ENCODE assay signal across 25 mouse cellular contexts in genomic region chr15:30986890-30987289, GRCm38 (mm10).
A peak's percentile ranks its signal among the peaks of the same experiment; 100 is the strongest.
DNase-seq lines count a peak whose midpoint lies in the region; ATAC-seq and TF ChIP-seq lines count a peak whose summit lies in the region.
"Had no signal": no experiment of that assay in that cellular context is flagged by ENCODE, and none has a peak within 500 bp of the region (broad histone marks: within the 10 kb centered on the region; RNA-seq: fewer than 3 reads in every experiment).

No protein-coding gene starts in this region.

- peak; percentile 62 for DNase-seq in lung, postnatal 0 days (ENCODE audit: low spot score)
- no peak for DNase-seq in lung, postnatal 4 days
- peak; percentile 9 for DNase-seq in adipocyte (ENCODE audit: low spot score)
- peak; percentile 36 for DNase-seq in heart, postnatal 0 days (ENCODE audit: low spot score)
- DNase-seq in embryo, embryonic 10 days (ENCODE audit: low spot score), result no peak
- no peak for DNase-seq in adrenal gland, adult 18-20 months (ENCODE audit: low spot score in 2 of 2)
- DNase-seq: adrenal gland, postnatal 25 days; cerebellum, adult 11-12 months; cerebellum, postnatal 10 days; forebrain, postnatal 0 days; gastrocnemius, postnatal 14 days; kidney, adult 11 months; kidney, postnatal 14 days; layer of hippocampus, adult 9-11 months; left cerebral cortex, postnatal 4 days; lung, adult 18-20 months; right cerebral cortex, postnatal 25 days had no signal

- H3K9ac ChIP-seq in lung, postnatal 0 days (replicated peaks; ENCODE audit: low read depth), result no peak overlapping the region
- H3K9ac ChIP-seq in heart, postnatal 0 days (replicated peaks; ENCODE audit: low read depth, low read length), result no peak overlapping the region
- H3K9ac ChIP-seq: forebrain, postnatal 0 days; hindbrain, embryonic 14.5 days; liver, embryonic 12.5 days; stomach, embryonic 15.5 days had no signal

- no peak overlapping the region for H3K4me2 ChIP-seq in lung, postnatal 0 days (replicated peaks; ENCODE audit: low read depth, low read length)
- H3K4me2 ChIP-seq in heart, postnatal 0 days (ENCODE audit: low read depth, low read length), result no peak overlapping the region
- H3K4me2 ChIP-seq: hindbrain, embryonic 14.5 days; liver, embryonic 12.5 days; midbrain, embryonic 11.5 days; stomach, embryonic 15.5 days had no signal

- TF ChIP-seq CTCF in lung, postnatal 0 days (IDR thresholded peaks at IDR 0.05), result no peak
- TF ChIP-seq CTCF in heart, postnatal 0 days (IDR thresholded peaks at IDR 0.05; ENCODE audit: low read depth), result no peak

- 83% methylated on average over 2 of the region's 2 CpGs for WGBS in lung, postnatal 0 days
- WGBS in heart, postnatal 0 days, result 74% methylated on average over 2 of the region's 2 CpGs

- H3K9me3 ChIP-seq in lung, postnatal 0 days (ENCODE audit: low read length), result no peaks in the 10 kb centered on the region
- no peaks in the 10 kb centered on the region for H3K9me3 ChIP-seq in heart, postnatal 0 days (replicated peaks; ENCODE audit: control insufficient read depth, low read length)
- H3K9me3 ChIP-seq: liver, embryonic 12.5 days; stomach, embryonic 15.5 days had no signal

- no peaks in the 10 kb centered on the region; the same call in 1 of the 2 replicates for H3K4me1 ChIP-seq in lung, postnatal 0 days (ENCODE audit: insufficient read depth, low read depth, low read length)
- H3K4me1 ChIP-seq in heart, postnatal 0 days (ENCODE audit: control insufficient read depth, insufficient read depth), result no peaks in the 10 kb centered on the region
- H3K4me1 ChIP-seq: liver, embryonic 12.5 days; stomach, embryonic 15.5 days had no signal

- H3K36me3 ChIP-seq in lung, postnatal 0 days (ENCODE audit: insufficient read depth, low read length), result no peaks in the 10 kb centered on the region
- no peaks in the 10 kb centered on the region for H3K36me3 ChIP-seq in heart, postnatal 0 days (replicated peaks; ENCODE audit: control insufficient read depth, insufficient read depth, low read length)
- H3K36me3 ChIP-seq: liver, embryonic 12.5 days; stomach, embryonic 15.5 days had no signal

- ATAC-seq in lung, postnatal 0 days, result peak; percentile 51
- ATAC-seq in heart, postnatal 0 days (ENCODE audit: insufficient read depth, low read depth), result no peak
- ATAC-seq: forebrain, postnatal 0 days; inflammation-experienced regulatory T-cells, adult 6 months; liver, embryonic 12.5 days; midbrain, embryonic 16.5 days had no signal

- no peaks in the 10 kb centered on the region for H3K27me3 ChIP-seq in lung, postnatal 0 days (replicated peaks; ENCODE audit: insufficient read depth, low read length)
- no peaks in the 10 kb centered on the region for H3K27me3 ChIP-seq in heart, postnatal 0 days (ENCODE audit: control insufficient read depth, insufficient read depth, low read length)
- H3K27me3 ChIP-seq: CH12.LX; liver, embryonic 12.5 days; stomach, embryonic 15.5 days had no signal

- no peak overlapping the region for H3K27ac ChIP-seq in lung, postnatal 0 days (ENCODE audit: low read length)
- H3K27ac ChIP-seq in heart, postnatal 0 days (ENCODE audit: low read depth), result no peak overlapping the region
- H3K27ac ChIP-seq: hindbrain, embryonic 14.5 days; liver, embryonic 12.5 days; stomach, embryonic 15.5 days had no signal

- H3K4me3 ChIP-seq in lung, postnatal 0 days (ENCODE audit: low read depth, low read length), result no peak overlapping the region
- H3K4me3 ChIP-seq in heart, postnatal 0 days (ENCODE audit: low read depth, low read length), result no peak overlapping the region
- H3K4me3 ChIP-seq: erythroblast, embryonic 14.5 days; liver, embryonic 12.5 days; stomach, embryonic 15.5 days had no signal

- TF ChIP-seq EP300 in lung, postnatal 0 days (IDR thresholded peaks at IDR 0.05), result no peak
- no peak for TF ChIP-seq EP300 in heart, postnatal 0 days (IDR thresholded peaks at IDR 0.05; ENCODE audit: low read depth)

Comparison
In these comparisons a context has a peak if more than half of its experiments do, and no peak if none do; other contexts are left out.
1. DNase-seq: peak in lung, postnatal 0 days (single experiment), adipocyte (single experiment) and heart, postnatal 0 days (single experiment); none in lung, postnatal 4 days (0 of 2), embryo, embryonic 10 days (single experiment) and adrenal gland, adult 18-20 months (0 of 2).